Mouse (Mus musculus) CD8-positive naive resting alpha-beta T cell, adult 2 months (primary cell): Measurements from ENCODE around the gene Flna.

Source experiments
- DNase-seq, 2 experiments: peaks; one replicate each; pipeline ENCODE4 v3.0.0; 2022; ENCODE audit warnings: low read depth in 2 of 2, low spot score in 2 of 2

Flna gene

GRCm38 (mm10) chrX:74249615-74250014, at the start of gene Flna:
Gene Flna, minus strand, starts transcription at chrX:74249820.
- peak; percentile 32 to 36 for DNase-seq

DNA sequence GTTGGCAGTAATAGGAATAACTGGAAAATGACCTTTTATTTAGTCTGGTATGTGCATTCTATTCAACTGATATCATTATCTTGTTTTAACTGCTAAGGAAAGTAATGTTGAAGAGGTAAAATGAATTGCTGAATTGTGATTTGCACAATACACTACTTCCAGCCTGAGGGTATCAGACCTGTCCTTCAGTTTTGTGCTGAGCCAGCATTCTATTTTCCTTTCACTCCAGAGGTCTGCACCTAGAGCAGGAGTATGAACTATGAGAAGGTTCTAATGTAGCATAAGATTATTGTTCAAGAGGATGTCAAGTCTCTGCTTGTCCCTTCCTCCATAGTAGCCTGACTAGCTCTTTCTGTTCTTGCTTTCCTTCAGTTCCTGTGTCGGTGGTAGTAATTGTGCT, 48.7 kb upstream of the Flna start:
- no peak for DNase-seq

GRCm38 (mm10) chrX:74296538-74297448, 47.2 kb upstream of the Flna start, which contains the start of gene Atp6ap1:
Gene Atp6ap1, plus strand, starts transcription at chrX:74297097.
- DNase-seq, result peak; percentile 82 to 84

DNA sequence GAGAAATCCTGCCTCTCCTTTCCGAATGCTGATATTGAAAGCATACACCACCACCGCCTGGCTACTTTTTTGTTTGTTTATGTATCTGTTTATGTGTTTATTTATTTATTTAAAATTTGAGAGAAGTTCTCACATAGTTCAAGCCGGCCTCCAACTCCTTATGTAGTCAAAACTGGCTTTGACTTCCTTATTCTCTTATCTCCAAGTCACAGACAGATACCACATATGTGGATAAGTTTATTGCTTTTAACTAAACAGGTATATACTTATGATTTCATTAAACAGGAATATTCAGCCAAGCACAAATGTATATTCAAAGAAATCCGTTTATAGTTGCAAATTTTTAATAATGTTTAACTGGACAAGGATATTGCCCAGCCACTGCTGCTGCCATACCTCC, 43.8 kb upstream of the Flna start:
- DNase-seq, result no peak

DNA sequence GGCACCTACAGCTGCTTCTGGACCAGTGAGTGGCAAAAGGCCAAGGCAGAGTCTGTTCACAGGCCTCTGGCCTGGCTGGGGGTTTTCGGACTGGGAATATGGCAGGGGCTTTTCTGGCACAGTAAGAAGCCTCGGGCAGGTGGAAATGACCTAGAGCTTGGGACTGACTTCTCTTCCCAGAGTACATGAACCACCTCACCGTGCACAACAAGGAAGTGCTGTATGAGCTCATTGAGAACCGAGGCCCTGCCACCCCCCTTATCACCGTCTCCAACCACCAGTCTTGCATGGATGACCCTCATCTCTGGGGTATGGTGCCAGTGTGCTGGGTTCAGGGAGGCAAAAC, 33.4 kb upstream of the Flna start:
- no peak for DNase-seq

GRCm38 (mm10) chrX:74282395-74283091, 32.9 kb upstream of the Flna start:
- peak; percentile 73 to 84 for DNase-seq

- DNase-seq, result peak; percentile 32 to 37
These were observed 32.2 kb upstream of the Flna start, which contains the start of the genes Taz and Dnase1l1 for GRCm38 (mm10) chrX:74281732-74282394. Gene Taz, plus strand, starts transcription at chrX:74281912. Gene Dnase1l1, minus strand, starts transcription at chrX:74282337.

- DNase-seq, result no peak
These were observed 31.6 kb upstream of the Flna start for GRCm38 (mm10) chrX:74281041-74281731.

- no peak for DNase-seq
These were observed 28.3 kb upstream of the Flna start for GRCm38 (mm10) chrX:74277916-74278315.

GRCm38 (mm10) chrX:74273422-74274322, 24.1 kb upstream of the Flna start:
- no peak for DNase-seq

GRCm38 (mm10) chrX:74270902-74271551, 21.4 kb upstream of the Flna start:
- DNase-seq, result no peak

DNA sequence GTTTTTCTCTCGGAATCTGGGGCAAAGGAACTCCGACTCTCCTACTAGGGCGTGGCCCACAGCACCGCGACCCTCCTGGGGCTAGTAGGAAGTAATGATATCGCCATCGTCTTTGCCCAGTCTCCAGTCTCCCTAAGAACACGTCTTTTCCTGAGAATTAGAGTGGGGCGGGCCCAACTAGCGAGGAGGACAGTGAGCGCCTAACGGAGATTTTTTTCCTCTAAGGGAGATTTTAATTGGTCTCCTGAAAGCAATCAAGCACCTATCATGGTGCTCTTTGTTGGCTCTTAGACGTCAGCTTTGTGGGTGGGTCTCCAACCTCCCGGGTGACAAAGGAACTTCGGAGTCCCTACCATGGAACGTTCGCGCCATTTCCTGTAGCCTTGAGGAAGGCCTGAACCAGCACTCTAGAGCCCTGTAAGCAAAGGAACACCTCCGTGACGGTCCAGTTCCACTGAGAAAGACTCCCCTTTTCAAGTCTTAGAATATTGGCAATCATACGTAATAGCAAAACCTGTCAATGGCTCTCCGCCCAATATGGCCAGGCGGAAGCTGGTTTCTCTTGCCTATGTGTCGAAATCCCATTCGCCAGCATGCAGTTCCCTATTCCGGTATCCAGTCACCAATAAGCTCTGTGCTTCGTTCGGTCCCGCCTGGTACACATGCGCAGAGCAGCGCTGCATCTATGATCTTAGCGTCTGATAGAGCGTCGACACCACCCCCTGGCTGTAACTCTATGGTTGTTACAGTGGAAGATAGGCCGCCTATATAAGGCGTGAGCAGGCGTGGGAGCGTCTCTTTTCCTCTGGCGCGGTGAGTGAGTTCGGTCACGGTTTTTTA, 20.7 kb upstream of the Flna start, which contains the start of gene Rpl10:
Gene Rpl10 (plus strand): TSS at position 751 of the 840 bp plus-strand sequence.
- peak; percentile 89 to 91 for DNase-seq

DNA sequence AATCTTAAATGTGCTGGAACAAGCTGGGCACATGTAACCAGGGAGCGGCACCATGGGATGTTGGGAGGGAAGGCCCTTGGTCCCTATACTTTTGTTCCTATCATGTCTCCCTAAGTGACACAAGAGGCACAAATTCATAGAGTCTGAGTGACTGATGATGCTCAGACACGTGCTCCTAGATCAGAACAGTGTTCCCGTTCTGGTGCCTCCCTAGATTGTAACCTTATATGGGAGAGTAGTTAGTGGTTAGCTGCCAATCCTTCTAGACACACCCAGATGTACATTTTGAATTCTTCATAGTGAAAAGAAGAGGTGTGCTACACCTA, 20.1 kb upstream of the Flna start:
- no peak for DNase-seq

- no peak for DNase-seq
These were observed 8.1 kb upstream of the Flna start for GRCm38 (mm10) chrX:74257746-74258145.

- no peak for DNase-seq
These were observed 5.4 kb upstream of the Flna start for GRCm38 (mm10) chrX:74254888-74255565.

DNA sequence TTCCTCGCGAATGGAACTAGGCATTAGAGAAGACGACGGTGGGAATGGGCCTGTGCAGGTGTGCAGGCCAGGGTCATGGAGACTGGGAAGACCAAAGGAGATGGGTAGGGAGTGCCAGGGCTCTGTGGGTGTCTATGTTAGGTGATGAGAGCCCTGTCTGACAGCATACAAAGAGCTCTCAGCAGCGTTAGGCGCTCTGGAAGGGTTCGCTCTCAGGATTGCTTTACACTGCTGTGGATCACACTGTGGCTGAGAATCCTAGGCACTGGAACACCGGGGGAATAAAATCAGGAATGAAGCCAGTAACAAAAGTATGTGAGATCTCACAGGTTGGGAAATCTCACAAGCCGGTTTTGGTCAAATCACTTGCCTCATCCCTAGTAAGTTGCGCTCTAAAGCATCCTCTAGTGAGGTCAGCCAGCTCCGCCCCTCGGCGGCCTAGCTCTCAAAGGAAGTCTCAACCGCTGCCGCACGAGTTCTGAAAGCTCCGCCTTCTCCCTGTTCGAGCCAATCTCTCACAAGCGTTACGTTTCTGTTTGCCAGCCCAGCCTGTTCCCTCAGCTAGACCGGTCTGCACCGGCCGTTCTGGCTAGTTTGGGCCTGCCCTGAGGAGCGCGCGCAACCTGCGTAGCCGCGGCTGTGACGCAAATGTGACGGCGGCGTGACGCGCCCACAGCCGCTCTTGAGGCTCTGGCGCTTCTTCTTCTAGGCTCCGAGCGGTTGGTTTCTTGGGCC, 4.7 kb upstream of the Flna start, which contains the start of gene Emd:
Gene Emd (plus strand): TSS at position 535 of the 735 bp plus-strand sequence.
- DNase-seq, result peak; percentile 83

DNA sequence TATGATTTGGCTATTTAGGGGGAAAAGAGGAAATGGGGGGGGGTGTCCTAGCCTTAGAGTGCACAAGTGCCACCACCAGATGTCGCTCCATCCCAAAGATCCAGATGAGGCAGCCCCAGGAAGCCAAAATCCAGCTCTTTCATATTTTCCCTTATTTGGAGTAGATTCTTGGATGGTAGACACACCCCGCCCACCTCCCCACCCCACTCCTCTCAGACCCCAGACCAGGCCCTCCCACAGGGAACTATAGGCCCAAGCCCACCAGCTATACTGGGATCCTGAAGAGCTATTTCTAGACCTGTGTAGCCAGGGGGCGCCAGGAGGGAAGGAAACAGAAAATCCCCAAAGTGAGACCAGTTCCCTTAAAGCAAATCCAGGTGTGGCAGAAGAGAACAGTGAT, 969 bp downstream of the Flna start:
- DNase-seq, result peak; percentile 23 to 44
